ENCODE assay signal across 8 mouse cellular contexts in genomic region chr12:69474916-69475661, GRCm38 (mm10).
DNase-seq lines count a peak whose midpoint lies in the region; ATAC-seq and TF ChIP-seq lines count a peak whose summit lies in the region.

No protein-coding gene starts in this region.

- ATAC-seq in kidney, embryonic 16.5 days (ENCODE audit: low FRiP score, low TSS enrichment): peak; percentile 50; the same call in 1 of the 2 replicates
- ATAC-seq in activated CD4-positive, CD25-positive, alpha-beta regulatory T cell, adult 4 months: peak; percentile 94

- H3K4me2 ChIP-seq in kidney, embryonic 16.5 days (replicated peaks; ENCODE audit: low read depth, low read length): no peak overlapping the region
- peak overlapping the region; percentile 60 for H3K4me2 ChIP-seq in myocyte (ENCODE audit: low read depth)

- H3K9ac ChIP-seq in kidney, embryonic 16.5 days (replicated peaks; ENCODE audit: low read length): peak overlapping the region; percentile 14; the same call in 1 of the 2 replicates

- 46% methylated on average over 17 of the region's 17 CpGs for WGBS in kidney, embryonic 16.5 days
- WGBS in kidney, adult 2 months: 64% methylated on average over 17 of the region's 17 CpGs
- WGBS in forebrain, embryonic 10.5 days: 62% methylated on average over 17 of the region's 17 CpGs

- H3K27me3 ChIP-seq in kidney, embryonic 16.5 days (ENCODE audit: insufficient read depth, low read length): no peaks in the 10 kb centered on the region
- H3K27me3 ChIP-seq in kidney, adult 2 months (replicated peaks; ENCODE audit: control insufficient read depth, insufficient read depth, low read length): no peaks in the 10 kb centered on the region
- H3K27me3 ChIP-seq in forebrain, embryonic 10.5 days (ENCODE audit: poor library complexity, severe bottlenecking): peaks cover 22% of the 10 kb centered on the region
- no peaks in the 10 kb centered on the region for H3K27me3 ChIP-seq in myocyte (ENCODE audit: control insufficient read depth, insufficient read depth, insufficient read length)

- H3K9me3 ChIP-seq in kidney, embryonic 16.5 days (ENCODE audit: low read length): no peaks in the 10 kb centered on the region
- H3K9me3 ChIP-seq in forebrain, embryonic 10.5 days: no peaks in the 10 kb centered on the region

- no peak for TF ChIP-seq POLR2A in kidney, adult 2 months (IDR thresholded peaks at IDR 0.05; ENCODE audit: low read depth, low read length)
- TF ChIP-seq POLR2A in myocyte (IDR thresholded peaks at IDR 0.05; ENCODE audit: insufficient read length, low read depth): no peak

- no peak for TF ChIP-seq CTCF in kidney, adult 2 months (conservative IDR thresholded peaks at IDR 0.05; ENCODE audit: insufficient read depth, insufficient read length, low read depth, low read length)

- no peak overlapping the region for H3K4me3 ChIP-seq in kidney, embryonic 16.5 days (ENCODE audit: low read length)
- H3K4me3 ChIP-seq in kidney, adult 2 months (ENCODE audit: insufficient read depth, low read depth, low read length): no peak overlapping the region
- no peak overlapping the region for H3K4me3 ChIP-seq in forebrain, embryonic 10.5 days
- H3K4me3 ChIP-seq in myocyte: no peak overlapping the region

- H3K4me1 ChIP-seq in kidney, embryonic 16.5 days (ENCODE audit: insufficient read depth, low read length): peaks cover 32% of the 10 kb centered on the region
- H3K4me1 ChIP-seq in kidney, adult 2 months (ENCODE audit: control insufficient read depth, insufficient read depth, low read length): peaks cover 2% of the 10 kb centered on the region; the same call in 1 of the 2 replicates
- peaks cover 53% of the 10 kb centered on the region for H3K4me1 ChIP-seq in forebrain, embryonic 10.5 days

- no peak for DNase-seq in kidney, adult 2 months
- peak; percentile 21 for DNase-seq in forebrain, embryonic 10.5 days (ENCODE audit: extremely low spot score, low spot score)
- peak; percentile 92 for DNase-seq in induced T-regulatory cell, adult 2 months (ENCODE audit: low read depth)
- no peak for DNase-seq in urinary bladder, adult 18-20 months (ENCODE audit: low spot score in 2 of 2)
- no peak for DNase-seq in layer of hippocampus, adult 9-10 months (ENCODE audit: low spot score)

- H3K27ac ChIP-seq in kidney, embryonic 16.5 days (ENCODE audit: low read length): peak overlapping the region; percentile 67
- no peak overlapping the region for H3K27ac ChIP-seq in kidney, adult 2 months (ENCODE audit: insufficient read depth, low read depth, low read length)
- H3K27ac ChIP-seq in forebrain, embryonic 10.5 days: peak overlapping the region; percentile 76

- H3ac ChIP-seq in myocyte (ENCODE audit: control insufficient read depth, insufficient read length): no peak overlapping the region

- no peaks in the 10 kb centered on the region for H3K79me2 ChIP-seq in myocyte (ENCODE audit: control insufficient read depth, insufficient read depth)

- H3K36me3 ChIP-seq in kidney, embryonic 16.5 days (ENCODE audit: insufficient read depth, low read length): no peaks in the 10 kb centered on the region
- no peaks in the 10 kb centered on the region for H3K36me3 ChIP-seq in kidney, adult 2 months (ENCODE audit: control insufficient read depth, insufficient read depth, low read length)
- no peaks in the 10 kb centered on the region for H3K36me3 ChIP-seq in forebrain, embryonic 10.5 days (replicated peaks)
- H3K36me3 ChIP-seq in myocyte (ENCODE audit: control insufficient read depth, insufficient read depth): no peaks in the 10 kb centered on the region

TF ChIP-seq in myocyte, 11 proteins besides CTCF, POLR2A, EP300 and RAD21:
- no peak for TF ChIP-seq SRF (IDR thresholded peaks at IDR 0.05; ENCODE audit: control insufficient read depth, insufficient read length, low read depth)
- no peak for TF ChIP-seq MYOD1 (IDR thresholded peaks at IDR 0.05; ENCODE audit: control insufficient read depth in 1 of 3, insufficient read length in 2 of 3, low read depth in 2 of 3)
- no peak for TF ChIP-seq REST (IDR thresholded peaks at IDR 0.05; ENCODE audit: insufficient read depth, insufficient read length)
- no peak for TF ChIP-seq MAX (IDR thresholded peaks at IDR 0.05; ENCODE audit: low read depth)
- no peak for TF ChIP-seq USF1 (IDR thresholded peaks at IDR 0.05; ENCODE audit: low read depth)
- TF ChIP-seq MYOG (IDR thresholded peaks at IDR 0.05; ENCODE audit: control insufficient read depth in 1 of 3, insufficient read depth in 1 of 3, insufficient read length in 2 of 3, low read depth in 2 of 3): no peak
- TF ChIP-seq POLR2AphosphoS2 (IDR thresholded peaks at IDR 0.05; ENCODE audit: insufficient read length, low read depth): no peak
- no peak for TF ChIP-seq TCF3 (IDR thresholded peaks at IDR 0.05; ENCODE audit: insufficient read length, low read depth)
- no peak for TF ChIP-seq CEBPB (IDR thresholded peaks at IDR 0.05; ENCODE audit: insufficient read depth, poor library complexity, severe bottlenecking)
- TF ChIP-seq TCF12 (IDR thresholded peaks at IDR 0.05; ENCODE audit: insufficient read depth, poor library complexity, severe bottlenecking): no peak
- TF ChIP-seq E2F4 (IDR thresholded peaks at IDR 0.05; ENCODE audit: insufficient read depth): no peak

Comparison
In these comparisons a context has a peak if more than half of its experiments do, and no peak if none do; other contexts are left out.
1. DNase-seq: peak in forebrain, embryonic 10.5 days (single experiment) and induced T-regulatory cell, adult 2 months (single experiment); none in kidney, adult 2 months (single experiment), urinary bladder, adult 18-20 months (0 of 2) and layer of hippocampus, adult 9-10 months (single experiment).